Mouse (Mus musculus): ENCODE results near the gene Unkl. TPM values are rescaled to one million over a fixed set of nuclear protein-coding genes. Genes with fewer than 3 reads are reported as not detected.
A peak's percentile ranks its signal among the peaks of the same experiment; 100 is the strongest.

Unkl gene
- 5.6 and 5.8 TPM in 2 replicates for polyA plus RNA-seq (2014; fragmentation: Nextera tagmentation; extraction: Ambion mirVana)

DNA sequence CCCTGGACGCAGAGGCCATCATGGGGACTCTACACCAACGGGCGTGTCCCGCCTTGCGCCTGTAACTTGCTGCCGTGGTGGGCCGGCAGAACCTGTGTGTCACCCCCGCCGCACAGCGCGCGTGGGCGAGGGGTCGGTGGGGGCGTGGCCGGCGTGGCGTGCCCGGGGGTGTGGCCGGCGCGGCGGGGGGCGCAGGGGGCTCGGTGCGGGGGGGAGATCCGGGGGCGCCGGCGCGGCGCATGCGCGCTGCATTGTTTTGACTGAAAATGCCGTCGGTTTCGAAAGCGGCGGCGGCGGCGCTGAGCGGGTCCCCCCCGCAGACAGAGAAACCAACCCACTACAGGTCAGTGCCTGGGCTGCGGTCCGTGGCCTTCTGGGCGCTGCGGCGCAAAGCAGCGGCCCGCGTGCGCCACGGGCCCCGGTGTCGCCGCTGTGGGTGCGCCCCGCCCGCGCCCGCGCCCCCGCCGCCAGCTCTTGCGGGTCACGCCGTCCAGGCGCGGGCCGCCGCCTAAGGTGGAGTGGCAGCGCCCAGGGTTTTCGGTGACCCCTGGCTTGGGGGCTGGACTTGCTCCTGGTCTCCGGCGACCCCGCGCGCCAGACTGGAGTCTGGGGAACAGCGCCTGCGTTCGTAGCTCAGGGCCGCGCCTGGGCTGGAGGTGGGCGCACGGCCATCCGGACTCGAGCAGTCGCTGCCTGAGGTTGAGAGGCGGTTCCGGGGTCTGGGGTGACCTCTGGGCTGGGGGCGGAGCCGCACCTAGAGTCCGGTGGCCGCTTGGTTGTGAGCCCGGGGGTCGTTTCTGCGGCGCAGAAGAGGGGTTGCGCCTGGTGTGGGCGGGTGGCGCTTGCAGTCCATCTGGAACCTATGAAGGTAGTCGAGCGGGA, at the start of gene Unkl:
Gene Unkl (plus strand): TSS at position 248 of the 882 bp plus-strand sequence.
- no peaks in the 10 kb centered on the region for H3K9me3 ChIP-seq (ENCODE audit: control insufficient read depth, low read length)
- ATAC-seq (ENCODE audit: low read depth), result peak; percentile 16
- peak within 1 kb of the TSS; percentile 84 for H3K27ac ChIP-seq (replicated peaks; ENCODE audit: low read depth, low read length)
- H3K4me2 ChIP-seq (ENCODE audit: low read depth, low read length), result peak within 1 kb of the TSS; percentile 92
- peaks cover 16% of the 10 kb centered on the region; the same call in 1 of the 2 replicates for H3K36me3 ChIP-seq (ENCODE audit: control insufficient read depth, insufficient read depth, low read length)
- H3K27me3 ChIP-seq (replicated peaks; ENCODE audit: control insufficient read depth, insufficient read depth, low read length), result no peaks in the 10 kb centered on the region
- peak; percentile 76 for DNase-seq (ENCODE audit: low spot score)
- H3K4me1 ChIP-seq (ENCODE audit: control insufficient read depth, insufficient read depth, low read length), result peaks cover 17% of the 10 kb centered on the region
- 1% methylated on average over 45 of the region's 104 CpGs for WGBS
- H3K4me3 ChIP-seq (ENCODE audit: low read depth, low read length), result peak within 1 kb of the TSS; percentile 98
- H3K9ac ChIP-seq (ENCODE audit: low read depth, low read length), result peak within 1 kb of the TSS; percentile 94

DNA sequence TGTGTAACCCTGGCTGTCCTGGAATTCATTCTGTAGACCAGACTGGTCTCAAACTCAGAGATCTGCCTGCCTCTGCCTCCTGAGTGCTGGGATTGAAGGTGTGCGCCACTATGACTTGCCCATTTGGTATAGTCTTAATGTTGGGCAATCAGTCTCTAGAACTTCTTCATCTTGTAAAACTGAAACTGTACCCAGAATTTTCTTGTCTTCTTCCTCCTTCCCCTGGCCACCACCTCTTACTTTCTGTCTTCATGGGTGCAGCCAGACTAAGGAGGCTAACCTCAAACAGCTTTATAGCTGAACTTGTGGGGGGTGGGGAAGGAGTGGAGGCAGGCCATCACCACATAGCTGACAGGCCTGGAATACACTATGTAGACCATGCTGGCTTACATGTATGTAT, 49.4 kb upstream of the Unkl start:
- Histone ChIP-seq H3K9me3 (ENCODE audit: control insufficient read depth, low read length) (no peaks in the 10 kb centered on the region), H3K36me3 (ENCODE audit: control insufficient read depth, insufficient read depth, low read length) (0 out of 2 replicates have a peak, but pooled peaks cover 6% of the 10 kb centered on the region)
- 90% methylated on average over 1 of the region's 1 CpGs for WGBS

GRCm38 (mm10) chr17:25139960-25140359, 48.2 kb upstream of the Unkl start:
- no peak for DNase-seq (ENCODE audit: low spot score)
- 72% methylated on average over 4 of the region's 4 CpGs for WGBS

More for the DNA sequence above, 49.4 kb upstream of the Unkl start:
- Histone ChIP-seq H3K27me3 (replicated peaks; ENCODE audit: control insufficient read depth, insufficient read depth, low read length) (no peaks in the 10 kb centered on the region), H3K4me3 (ENCODE audit: low read depth, low read length) (no peak overlapping the region), H3K4me1 (ENCODE audit: control insufficient read depth, insufficient read depth, low read length) (peaks cover 8% of the 10 kb centered on the region), H3K27ac (replicated peaks; ENCODE audit: low read depth, low read length) (no peak overlapping the region), H3K4me2 (ENCODE audit: low read depth, low read length) (no peak overlapping the region), H3K9ac (ENCODE audit: low read depth, low read length) (no peak overlapping the region)
- ATAC-seq (ENCODE audit: low read depth) (no peak), DNase-seq (ENCODE audit: low spot score) (no peak)

DNA sequence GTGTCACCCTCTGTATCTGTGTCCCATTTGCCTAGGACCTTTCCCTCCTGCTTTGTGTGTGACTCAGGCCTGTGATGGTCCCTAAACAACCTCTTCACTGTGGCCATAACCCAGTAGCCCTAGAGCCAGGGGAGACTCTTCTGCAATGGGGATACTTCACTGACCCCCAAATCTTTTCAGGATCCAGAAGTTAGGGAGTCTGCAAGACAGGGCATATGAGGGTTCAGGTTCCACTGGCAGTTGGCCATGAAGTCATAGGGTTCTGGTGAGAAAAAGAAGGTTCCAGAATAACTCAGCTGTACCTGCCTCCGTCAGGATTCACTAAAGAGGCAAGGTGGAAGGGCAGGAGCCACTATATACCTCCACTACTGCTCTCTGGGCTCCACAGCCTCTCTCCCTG, 26.0 kb upstream of the Unkl start, which contains the start of gene Ccdc154:
Gene Ccdc154 (plus strand): TSS at position 301 of the 400 bp plus-strand sequence.
- WGBS, result 100% methylated on average over 1 of the region's 1 CpGs
- peak within 1 kb of the TSS; percentile 14; the same call in 1 of the 2 replicates for H3K9ac ChIP-seq (ENCODE audit: low read depth, low read length)
- H3K4me3 ChIP-seq (ENCODE audit: low read depth, low read length), result no peak within 1 kb of the TSS
- no peak within 1 kb of the TSS for H3K27ac ChIP-seq (replicated peaks; ENCODE audit: low read depth, low read length)
- H3K9me3 ChIP-seq (ENCODE audit: control insufficient read depth, low read length), result no peaks in the 10 kb centered on the region
- ATAC-seq (ENCODE audit: low read depth) (no peak), DNase-seq (ENCODE audit: low spot score) (no peak)
- no peak within 1 kb of the TSS for H3K4me2 ChIP-seq (ENCODE audit: low read depth, low read length)
- H3K36me3 ChIP-seq (ENCODE audit: control insufficient read depth, insufficient read depth, low read length), result peaks cover 46% of the 10 kb centered on the region; the same call in 1 of the 2 replicates
- no peaks in the 10 kb centered on the region for H3K27me3 ChIP-seq (replicated peaks; ENCODE audit: control insufficient read depth, insufficient read depth, low read length)
- no peaks in the 10 kb centered on the region for H3K4me1 ChIP-seq (ENCODE audit: control insufficient read depth, insufficient read depth, low read length)

More at GRCm38 (mm10) chr17:25139960-25140359, 48.2 kb upstream of the Unkl start:
- no peak overlapping the region for H3K4me3 ChIP-seq (ENCODE audit: low read depth, low read length)
- 0 out of 2 replicates have a peak, but pooled peaks cover 8% of the 10 kb centered on the region for H3K36me3 ChIP-seq (ENCODE audit: control insufficient read depth, insufficient read depth, low read length)
- no peaks in the 10 kb centered on the region for H3K9me3 ChIP-seq (ENCODE audit: control insufficient read depth, low read length)
- H3K4me1 ChIP-seq (ENCODE audit: control insufficient read depth, insufficient read depth, low read length), result no peaks in the 10 kb centered on the region
- no peak overlapping the region for H3K4me2 ChIP-seq (ENCODE audit: low read depth, low read length)
- no peak for ATAC-seq (ENCODE audit: low read depth)
- H3K27ac ChIP-seq (replicated peaks; ENCODE audit: low read depth, low read length), result no peak overlapping the region
- no peaks in the 10 kb centered on the region for H3K27me3 ChIP-seq (replicated peaks; ENCODE audit: control insufficient read depth, insufficient read depth, low read length)
- no peak overlapping the region for H3K9ac ChIP-seq (ENCODE audit: low read depth, low read length)

DNA sequence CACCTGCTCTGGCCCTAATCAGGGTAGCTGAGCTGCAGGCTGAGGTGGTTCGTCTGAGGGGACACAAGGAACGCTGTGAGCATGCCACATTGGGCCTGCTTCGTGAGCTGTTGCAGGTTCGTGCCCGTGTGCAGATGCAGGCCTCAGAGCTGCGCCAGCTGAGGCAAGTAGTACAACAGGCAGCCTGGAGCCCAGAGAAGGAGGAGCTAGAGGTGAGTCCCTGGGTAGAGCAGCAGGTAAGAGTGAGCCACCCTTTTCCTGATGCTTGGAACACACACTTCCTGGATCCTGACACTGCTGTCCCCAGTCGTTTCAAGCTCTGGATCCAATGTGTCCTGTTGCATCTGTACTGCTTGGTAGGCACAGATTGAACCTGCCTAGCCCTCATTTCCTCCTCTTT, 24.8 kb upstream of the Unkl start:
- H3K9ac ChIP-seq (ENCODE audit: low read depth, low read length), result no peak overlapping the region
- H3K36me3 ChIP-seq (ENCODE audit: control insufficient read depth, insufficient read depth, low read length), result peaks cover 34% of the 10 kb centered on the region; the same call in 1 of the 2 replicates
- no peak for DNase-seq (ENCODE audit: low spot score)
- no peak overlapping the region for H3K4me3 ChIP-seq (ENCODE audit: low read depth, low read length)
- no peaks in the 10 kb centered on the region for H3K4me1 ChIP-seq (ENCODE audit: control insufficient read depth, insufficient read depth, low read length)
- no peak for ATAC-seq (ENCODE audit: low read depth)
- no peak overlapping the region for H3K4me2 ChIP-seq (ENCODE audit: low read depth, low read length)
- WGBS, result 74% methylated on average over 7 of the region's 7 CpGs
- H3K27me3 ChIP-seq (replicated peaks; ENCODE audit: control insufficient read depth, insufficient read depth, low read length), result no peaks in the 10 kb centered on the region
- H3K27ac ChIP-seq (replicated peaks; ENCODE audit: low read depth, low read length), result no peak overlapping the region
- H3K9me3 ChIP-seq (ENCODE audit: control insufficient read depth, low read length), result no peaks in the 10 kb centered on the region

- Histone ChIP-seq H3K4me2 (ENCODE audit: low read depth, low read length) (no peak overlapping the region), H3K36me3 (ENCODE audit: control insufficient read depth, insufficient read depth, low read length) (peaks cover 25% of the 10 kb centered on the region; the same call in 1 of the 2 replicates), H3K4me3 (ENCODE audit: low read depth, low read length) (no peak overlapping the region), H3K9me3 (ENCODE audit: control insufficient read depth, low read length) (no peaks in the 10 kb centered on the region), H3K27me3 (replicated peaks; ENCODE audit: control insufficient read depth, insufficient read depth, low read length) (no peaks in the 10 kb centered on the region), H3K4me1 (ENCODE audit: control insufficient read depth, insufficient read depth, low read length) (no peaks in the 10 kb centered on the region), H3K9ac (ENCODE audit: low read depth, low read length) (no peak overlapping the region), H3K27ac (replicated peaks; ENCODE audit: low read depth, low read length) (no peak overlapping the region; the same call in 1 of the 2 replicates)
- 81% methylated on average over 3 of the region's 3 CpGs for WGBS
- DNase-seq (ENCODE audit: low spot score), result peak; percentile 35
- ATAC-seq (ENCODE audit: low read depth), result no peak
Observed at GRCm38 (mm10) chr17:25164770-25165169, 23.4 kb upstream of the Unkl start.

DNA sequence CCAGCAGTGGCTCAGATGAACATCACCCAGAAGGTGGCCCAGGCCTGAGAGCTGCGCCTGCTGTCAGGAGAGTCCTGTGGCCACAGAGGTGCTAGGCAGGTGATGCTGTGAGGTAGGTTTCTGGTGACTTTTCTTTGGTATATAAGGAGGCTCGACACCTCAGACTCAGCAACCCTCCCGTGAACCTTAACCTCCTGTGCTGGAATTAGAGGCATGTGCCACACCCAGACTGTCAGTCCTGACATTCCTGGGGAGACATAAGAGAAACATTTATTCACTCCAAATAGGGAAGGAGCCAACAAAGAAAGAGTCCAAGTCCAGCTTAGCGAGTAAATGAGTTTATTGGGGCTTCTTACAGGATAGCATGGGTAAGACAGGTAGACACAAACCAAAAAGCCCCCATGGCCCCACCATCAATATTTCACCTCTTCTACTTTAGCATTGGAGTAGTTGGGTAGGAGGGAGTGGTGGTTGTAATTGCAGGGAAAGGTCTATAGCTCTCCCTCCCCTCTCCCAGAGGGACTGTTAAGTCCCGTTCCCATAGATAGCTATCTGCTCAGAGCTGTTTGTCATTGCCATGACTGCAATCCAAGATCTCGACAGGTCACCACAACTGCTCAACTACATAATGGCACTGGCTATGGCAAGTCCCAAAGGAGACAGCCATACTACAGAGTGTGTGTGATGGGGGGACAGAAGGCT, 22.1 kb upstream of the Unkl start:
- ATAC-seq (ENCODE audit: low read depth), result no peak
- DNase-seq (ENCODE audit: low spot score), result no peak
- Histone ChIP-seq H3K36me3 (ENCODE audit: control insufficient read depth, insufficient read depth, low read length) (peaks cover 11% of the 10 kb centered on the region; the same call in 1 of the 2 replicates), H3K27ac (replicated peaks; ENCODE audit: low read depth, low read length) (no peak overlapping the region), H3K4me3 (ENCODE audit: low read depth, low read length) (no peak overlapping the region), H3K4me1 (ENCODE audit: control insufficient read depth, insufficient read depth, low read length) (no peaks in the 10 kb centered on the region), H3K9ac (ENCODE audit: low read depth, low read length) (no peak overlapping the region), H3K4me2 (ENCODE audit: low read depth, low read length) (no peak overlapping the region), H3K27me3 (replicated peaks; ENCODE audit: control insufficient read depth, insufficient read depth, low read length) (no peaks in the 10 kb centered on the region), H3K9me3 (ENCODE audit: control insufficient read depth, low read length) (no peaks in the 10 kb centered on the region)
- 52% methylated on average over 5 of the region's 6 CpGs for WGBS

- Histone ChIP-seq H3K4me3 (ENCODE audit: low read depth, low read length) (no peak overlapping the region), H3K4me2 (ENCODE audit: low read depth, low read length) (no peak overlapping the region), H3K9ac (ENCODE audit: low read depth, low read length) (no peak overlapping the region), H3K9me3 (ENCODE audit: control insufficient read depth, low read length) (no peaks in the 10 kb centered on the region), H3K27me3 (replicated peaks; ENCODE audit: control insufficient read depth, insufficient read depth, low read length) (no peaks in the 10 kb centered on the region), H3K36me3 (ENCODE audit: control insufficient read depth, insufficient read depth, low read length) (no peaks in the 10 kb centered on the region), H3K27ac (replicated peaks; ENCODE audit: low read depth, low read length) (no peak overlapping the region), H3K4me1 (ENCODE audit: control insufficient read depth, insufficient read depth, low read length) (no peaks in the 10 kb centered on the region)
- DNase-seq (ENCODE audit: low spot score), result peak; percentile 23
- WGBS, result 94% methylated on average over 2 of the region's 2 CpGs
- peak; percentile 61; the same call in 1 of the 2 replicates for ATAC-seq (ENCODE audit: low read depth)
Observed at GRCm38 (mm10) chr17:25169706-25170105, 18.5 kb upstream of the Unkl start.
